Mouse (Mus musculus) hematopoietic multipotent progenitor cell, adult 10-12 weeks (in vitro differentiated cells): ENCODE results near the gene Gm49373. TPM values are rescaled to one million over a fixed set of nuclear protein-coding genes. Genes with fewer than 3 reads are reported as not detected.

ENCODE experiments used
- polyA plus RNA-seq: library from polyadenylated mRNA; stranded (reverse); fragments of >175 nt; gene quantifications from 2 replicates; pipeline ENCODE4 v1.2.3, GENCODE M21; 2012; ENCODE audit warnings: low replicate concordance

Gene Gm49373
- polyA plus RNA-seq, result 0.26 and 0.64 TPM in 2 replicates

GRCm38 (mm10) chr9:21073044-21073840 lies at the start of gene Gm49373, which contains the start of gene Fdx1l:
Gene Gm49373, minus strand, starts transcription at chr9:21073096.
Gene Fdx1l, minus strand, starts transcription at chr9:21073614.

GRCm38 (mm10) chr9:21091707-21092320 lies 18.9 kb upstream of the Gm49373 start, which contains the start of the genes Gm38431 and Raver1:
Gene Gm38431, minus strand, starts transcription at chr9:21091997.
Gene Raver1, minus strand, starts transcription at chr9:21092008.

GRCm38 (mm10) chr9:21067006-21067684 lies 5.8 kb downstream of the Gm49373 start, which contains the start of gene Zglp1:
Gene Zglp1, minus strand, starts transcription at chr9:21067093.

GRCm38 (mm10) chr9:21031896-21032351 lies 41.0 kb downstream of the Gm49373 start, which contains the start of gene Icam5:
Gene Icam5, plus strand, starts transcription at chr9:21032073.

GRCm38 (mm10) chr9:21029291-21030054 lies 43.4 kb downstream of the Gm49373 start, which contains the start of gene Icam4:
Gene Icam4, plus strand, starts transcription at chr9:21029373.

GRCm38 (mm10) chr9:21015571-21016130 lies 57.2 kb downstream of the Gm49373 start, which contains the start of gene Icam1:
Gene Icam1, plus strand, starts transcription at chr9:21015985.

Other genes starting within 250 kb of the Gm49373 start
- 86.0 and 279 TPM in 2 replicates for gene A230050P20Rik, start 204.5 kb downstream of the Gm49373 start, polyA plus RNA-seq
- 2.3 and 3.8 TPM in 2 replicates for gene Angptl6, start 193.4 kb downstream of the Gm49373 start, polyA plus RNA-seq
- 93.7 and 103 TPM in 2 replicates for gene Ppan, start 184.9 kb downstream of the Gm49373 start, polyA plus RNA-seq
- 192 and 471 TPM in 2 replicates for gene Eif3g, start 174.5 kb downstream of the Gm49373 start, polyA plus RNA-seq
- 59.7 and 61.0 TPM in 2 replicates for gene Dnmt1, start 113.2 kb downstream of the Gm49373 start, polyA plus RNA-seq
- 1.7 and 4.4 TPM in 2 replicates for gene S1pr2, start 96.3 kb downstream of the Gm49373 start, polyA plus RNA-seq
- gene Mrpl4, start 70.4 kb downstream of the Gm49373 start, polyA plus RNA-seq, result 45.9 and 87.9 TPM in 2 replicates
- gene Icam1, start 57.1 kb downstream of the Gm49373 start, polyA plus RNA-seq, result 37.9 and 60.7 TPM in 2 replicates
- gene Icam4, start 43.7 kb downstream of the Gm49373 start, polyA plus RNA-seq, result 2.4 and 30.5 TPM in 2 replicates
- gene Icam5, start 41.0 kb downstream of the Gm49373 start, polyA plus RNA-seq, result 1.2 and 1.5 TPM in 2 replicates
- gene Zglp1, start 6.0 kb downstream of the Gm49373 start, polyA plus RNA-seq, result 4.7 and 6.8 TPM in 2 replicates
- gene Fdx1l, start 518 bp upstream of the Gm49373 start, polyA plus RNA-seq, result 24.8 and 46.2 TPM in 2 replicates
- gene Gm38431, start 18.9 kb upstream of the Gm49373 start, polyA plus RNA-seq, result 43.7 and 103 TPM in 2 replicates
- 182 and 466 TPM in 2 replicates for gene Raver1, start 18.9 kb upstream of the Gm49373 start, polyA plus RNA-seq
- 47.9 and 58.5 TPM in 2 replicates for gene Tyk2, start 58.1 kb upstream of the Gm49373 start, polyA plus RNA-seq
- 137 and 226 TPM in 2 replicates for gene Cdc37, start 76.9 kb upstream of the Gm49373 start, polyA plus RNA-seq
- 9.8 and 19.5 TPM in 2 replicates for gene Pde4a, start 92.6 kb upstream of the Gm49373 start, polyA plus RNA-seq
- 49.8 and 76.0 TPM in 2 replicates for gene Keap1, start 166.3 kb upstream of the Gm49373 start, polyA plus RNA-seq
- gene S1pr5, start 175.3 kb upstream of the Gm49373 start, polyA plus RNA-seq, result 11.6 and 51.4 TPM in 2 replicates
- gene Atg4d, start 192.2 kb upstream of the Gm49373 start, polyA plus RNA-seq, result 33.9 and 64.0 TPM in 2 replicates
- 46.0 and 65.5 TPM in 2 replicates for gene Kri1, start 214.9 kb upstream of the Gm49373 start, polyA plus RNA-seq
- 41.8 and 71.5 TPM in 2 replicates for gene Cdkn2d, start 218.3 kb upstream of the Gm49373 start, polyA plus RNA-seq
- 0.49 and 2.3 TPM in 2 replicates for gene Ap1m2, start 239.2 kb upstream of the Gm49373 start, polyA plus RNA-seq
- 192 and 204 TPM in 2 replicates for gene Slc44a2, start 247.6 kb upstream of the Gm49373 start, polyA plus RNA-seq